Mouse (Mus musculus) gastrocnemius, adult 18-20 months (tissue): ENCODE results near the gene Efcab14. TPM values are rescaled to one million over a fixed set of nuclear protein-coding genes. Genes with fewer than 3 reads are reported as not detected.

Source experiments
- total RNA-seq, 2 experiments: library from RNA; stranded (reverse); gene quantifications; 2 replicates each; pipeline ENCODE4 v1.2.3; 2021

Gene Efcab14
- total RNA-seq, 2 experiments from 2014 or later: 46.2 to 49.5 TPM

Other genes starting within 250 kb of the Efcab14 start
- under 1 TPM in 1 of 2 experiments, not detected in 1; 0.12 TPM for gene Cyp4a14, start 241.6 kb upstream of the Efcab14 start, total RNA-seq
- gene Cyp4a10, start 219.5 kb upstream of the Efcab14 start, total RNA-seq: under 1 TPM in 1 of 2 experiments, not detected in 1; 0.19 TPM
- gene Cyp4a31, start 174.1 kb upstream of the Efcab14 start, total RNA-seq: under 1 TPM in 1 of 2 experiments, not detected in 1; 0.09 TPM
- gene Cyp4a32, start 136.8 kb upstream of the Efcab14 start, total RNA-seq: not detected
- 1 to 10 TPM; 4.1 to 4.9 TPM for gene Cyp4b1, start 90.0 kb upstream of the Efcab14 start, total RNA-seq
- gene Tex38, start 43.3 kb downstream of the Efcab14 start, total RNA-seq: 1 to 10 TPM; 2.8 to 4.0 TPM
- gene Atpaf1, start 47.1 kb downstream of the Efcab14 start, total RNA-seq: 10 to 100 TPM; 56.9 to 58.7 TPM
- 1 to 10 TPM; 2.1 to 2.2 TPM for gene Mob3c, start 90.3 kb downstream of the Efcab14 start, total RNA-seq
- 10 to 100 TPM; 21.8 to 26.1 TPM for gene Mknk1, start 101.5 kb downstream of the Efcab14 start, total RNA-seq
- not detected for gene Kncn, start 146.7 kb downstream of the Efcab14 start, total RNA-seq
- not detected for gene 6430628N08Rik, start 152.9 kb downstream of the Efcab14 start, total RNA-seq
- gene Dmbx1, start 202.2 kb downstream of the Efcab14 start, total RNA-seq: not detected